Mouse (Mus musculus): Measurements from ENCODE around the gene Nptn.

Gene Nptn

DNA sequence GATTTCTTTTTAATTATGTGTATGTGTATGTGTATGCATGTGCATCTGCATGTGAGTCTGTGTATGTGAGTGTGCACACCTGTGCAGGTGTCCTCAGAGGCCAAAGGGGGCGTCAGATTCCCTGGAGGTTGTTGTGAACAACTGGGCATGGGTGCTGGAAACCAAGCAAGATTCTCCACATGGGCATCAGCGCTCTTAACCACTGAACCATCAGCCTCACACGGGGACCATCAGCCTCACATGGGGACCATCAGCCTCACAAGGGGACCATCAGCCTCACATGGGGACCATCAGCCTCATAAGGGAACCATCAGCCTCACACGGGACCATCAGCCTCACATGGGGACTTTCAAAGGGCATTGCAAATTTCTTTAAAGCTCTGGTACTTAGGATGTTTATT lies 108.7 kb downstream of the Nptn start:
- DNase-seq (ENCODE audit: low spot score in 2 of 2) = no peak

- DNase-seq (ENCODE audit: low spot score in 2 of 2) = no peak
Measured at GRCm38 (mm10) chr9:58691471-58691870, 109.4 kb downstream of the Nptn start.

- DNase-seq (ENCODE audit: low spot score in 2 of 2) = no peak
Measured at GRCm38 (mm10) chr9:58698486-58698885, 116.4 kb downstream of the Nptn start.

- DNase-seq (ENCODE audit: low spot score in 2 of 2) = no peak
Measured at GRCm38 (mm10) chr9:58701751-58702150, 119.7 kb downstream of the Nptn start.

DNA sequence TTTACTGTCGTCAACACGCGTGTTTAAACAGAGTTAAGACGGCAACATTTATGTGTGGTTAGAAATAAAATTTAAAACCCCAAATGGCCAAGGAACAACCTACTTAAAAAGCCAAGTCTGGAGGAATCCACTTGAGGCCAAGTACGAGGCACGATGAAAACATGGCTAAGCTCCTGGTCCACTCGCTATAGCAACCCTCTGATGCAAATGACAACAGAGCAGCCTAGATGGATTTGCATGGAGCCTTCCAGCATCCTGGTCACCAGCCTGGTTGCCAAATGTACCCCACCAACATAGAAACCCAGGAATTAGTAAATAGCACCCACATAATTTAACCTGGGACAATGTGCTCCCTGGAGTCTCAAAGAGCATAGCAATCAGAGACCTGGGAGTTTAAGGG lies 121.7 kb downstream of the Nptn start:
- DNase-seq (ENCODE audit: low spot score in 2 of 2) = no peak

- no peak for DNase-seq (ENCODE audit: low spot score in 2 of 2)
Measured at GRCm38 (mm10) chr9:58706024-58706423, 124.0 kb downstream of the Nptn start.
